Mouse (Mus musculus): Measurements from ENCODE around the gene Cd164l2. TPM values are rescaled to one million over a fixed set of nuclear protein-coding genes. Genes with fewer than 3 reads are reported as not detected.
A peak's percentile ranks its signal among the peaks of the same experiment; 100 is the strongest.

Cd164l2 gene
- polyA plus RNA-seq, 1 experiment = 0.23 TPM

GRCm38 (mm10) chr4:133244289-133244688 is 32.4 kb downstream of the Cd164l2 start:
- no peaks in the 10 kb centered on the region for H3K36me3 ChIP-seq (ENCODE audit: control insufficient read depth, insufficient read depth)
- no peaks in the 10 kb centered on the region for H3K27me3 ChIP-seq (ENCODE audit: control insufficient read depth, insufficient read depth, insufficient read length)
- no peaks in the 10 kb centered on the region for H3K79me2 ChIP-seq (ENCODE audit: control insufficient read depth, insufficient read depth)
- no peaks in the 10 kb centered on the region for H3K79me3 ChIP-seq (ENCODE audit: low read depth)
- no peak overlapping the region for H3ac ChIP-seq (ENCODE audit: control insufficient read depth, insufficient read length, low read depth)
- no peak overlapping the region for H3K4me3 ChIP-seq (ENCODE audit: insufficient read depth, poor library complexity, severe bottlenecking)
- TF ChIP-seq MYOG (IDR thresholded peaks at IDR 0.05; ENCODE audit: control insufficient read depth, extremely low read depth, insufficient read length) (no peak), FOSL1 (IDR thresholded peaks at IDR 0.05; ENCODE audit: insufficient read depth, low read length, poor library complexity, severe bottlenecking) (no peak), CTCF (IDR thresholded peaks at IDR 0.05; ENCODE audit: control insufficient read depth, insufficient read depth, insufficient read length) (no peak), MYOD1 (IDR thresholded peaks at IDR 0.05; ENCODE audit: control insufficient read depth, insufficient read length, low read depth) (no peak), USF1 (IDR thresholded peaks at IDR 0.05; ENCODE audit: low read depth) (no peak), CEBPB (IDR thresholded peaks at IDR 0.05; ENCODE audit: low read depth) (no peak), MAX (IDR thresholded peaks at IDR 0.05) (no peak)

DNA sequence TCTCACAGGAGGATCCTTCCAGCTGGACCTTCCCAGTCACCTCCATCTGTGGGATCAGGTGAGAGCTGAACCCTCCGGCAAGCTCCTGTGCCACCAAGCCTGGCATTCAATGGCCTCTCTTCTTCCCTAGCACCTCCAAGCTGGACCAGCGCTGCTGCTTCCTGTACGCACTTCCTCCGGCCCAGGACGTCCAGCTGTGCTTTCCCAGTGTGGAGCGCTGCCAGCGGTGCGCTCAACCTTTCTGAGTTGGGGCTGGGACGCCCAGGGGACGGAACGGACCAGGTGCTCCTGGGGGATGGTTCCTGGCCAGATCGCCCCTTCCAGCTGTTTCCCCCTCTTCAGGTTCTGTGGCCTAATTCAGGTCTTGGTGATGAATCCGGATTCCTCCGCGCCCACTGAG is 35.1 kb downstream of the Cd164l2 start:
- H3K36me3 ChIP-seq (ENCODE audit: control insufficient read depth, insufficient read depth) = no peaks in the 10 kb centered on the region
- TF ChIP-seq USF1 (IDR thresholded peaks at IDR 0.05; ENCODE audit: low read depth) = no peak
- TF ChIP-seq MYOG (IDR thresholded peaks at IDR 0.05; ENCODE audit: control insufficient read depth, extremely low read depth, insufficient read length) = no peak
- TF ChIP-seq CEBPB (IDR thresholded peaks at IDR 0.05; ENCODE audit: low read depth) = no peak
- TF ChIP-seq CTCF (IDR thresholded peaks at IDR 0.05; ENCODE audit: control insufficient read depth, insufficient read depth, insufficient read length) = no peak
- no peak for TF ChIP-seq FOSL1 (IDR thresholded peaks at IDR 0.05; ENCODE audit: insufficient read depth, low read length, poor library complexity, severe bottlenecking)
- TF ChIP-seq MYOD1 (IDR thresholded peaks at IDR 0.05; ENCODE audit: control insufficient read depth, insufficient read length, low read depth) = no peak
- no peak for TF ChIP-seq MAX (IDR thresholded peaks at IDR 0.05)
- H3K79me3 ChIP-seq (ENCODE audit: low read depth) = no peaks in the 10 kb centered on the region
- H3ac ChIP-seq (ENCODE audit: control insufficient read depth, insufficient read length, low read depth) = no peak overlapping the region
- no peaks in the 10 kb centered on the region for H3K79me2 ChIP-seq (ENCODE audit: control insufficient read depth, insufficient read depth)
- H3K4me3 ChIP-seq (ENCODE audit: insufficient read depth, poor library complexity, severe bottlenecking) = no peak overlapping the region
- no peaks in the 10 kb centered on the region for H3K27me3 ChIP-seq (ENCODE audit: control insufficient read depth, insufficient read depth, insufficient read length)

- Histone ChIP-seq H3K4me3 (ENCODE audit: insufficient read depth, poor library complexity, severe bottlenecking) (no peak overlapping the region), H3ac (ENCODE audit: control insufficient read depth, insufficient read length, low read depth) (no peak overlapping the region), H3K36me3 (ENCODE audit: control insufficient read depth, insufficient read depth) (no peaks in the 10 kb centered on the region), H3K79me2 (ENCODE audit: control insufficient read depth, insufficient read depth) (no peaks in the 10 kb centered on the region), H3K79me3 (ENCODE audit: low read depth) (no peaks in the 10 kb centered on the region), H3K27me3 (ENCODE audit: control insufficient read depth, insufficient read depth, insufficient read length) (no peaks in the 10 kb centered on the region)
- TF ChIP-seq CTCF (IDR thresholded peaks at IDR 0.05; ENCODE audit: control insufficient read depth, insufficient read depth, insufficient read length) (no peak), USF1 (IDR thresholded peaks at IDR 0.05; ENCODE audit: low read depth) (no peak), MYOD1 (IDR thresholded peaks at IDR 0.05; ENCODE audit: control insufficient read depth, insufficient read length, low read depth) (no peak), FOSL1 (IDR thresholded peaks at IDR 0.05; ENCODE audit: insufficient read depth, low read length, poor library complexity, severe bottlenecking) (no peak), CEBPB (IDR thresholded peaks at IDR 0.05; ENCODE audit: low read depth) (no peak), MAX (IDR thresholded peaks at IDR 0.05) (no peak), MYOG (IDR thresholded peaks at IDR 0.05; ENCODE audit: control insufficient read depth, extremely low read depth, insufficient read length) (no peak)
Measured at GRCm38 (mm10) chr4:133247806-133248449, 36.0 kb downstream of the Cd164l2 start.

DNA sequence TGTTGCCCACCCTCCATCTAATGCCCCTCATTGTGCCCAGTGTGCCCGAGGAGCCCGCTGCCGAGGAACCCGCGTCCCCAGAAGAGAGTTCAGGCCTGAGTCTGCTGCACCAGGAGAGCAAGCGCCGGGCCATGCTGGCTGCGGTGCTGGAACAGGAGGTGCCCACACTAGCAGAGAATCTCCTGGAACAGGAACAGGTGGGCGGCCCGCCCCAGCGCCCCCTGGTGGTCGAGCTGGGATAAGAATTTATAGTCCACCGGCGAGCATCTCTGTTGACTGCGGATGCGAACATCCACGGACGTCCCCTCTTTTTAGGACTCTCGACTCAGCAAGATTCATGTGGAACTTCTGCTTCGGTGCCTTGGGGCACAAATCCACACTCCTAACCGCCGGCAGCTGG is 38.7 kb downstream of the Cd164l2 start:
- TF ChIP-seq CEBPB (IDR thresholded peaks at IDR 0.05; ENCODE audit: low read depth) (no peak), MAX (IDR thresholded peaks at IDR 0.05) (peak; percentile 34), FOSL1 (IDR thresholded peaks at IDR 0.05; ENCODE audit: insufficient read depth, low read length, poor library complexity, severe bottlenecking) (no peak), MYOG (IDR thresholded peaks at IDR 0.05; ENCODE audit: control insufficient read depth, extremely low read depth, insufficient read length) (no peak), MYOD1 (IDR thresholded peaks at IDR 0.05; ENCODE audit: control insufficient read depth, insufficient read length, low read depth) (peak; percentile 27), USF1 (IDR thresholded peaks at IDR 0.05; ENCODE audit: low read depth) (no peak), CTCF (IDR thresholded peaks at IDR 0.05; ENCODE audit: control insufficient read depth, insufficient read depth, insufficient read length) (peak; percentile 54)
- H3ac ChIP-seq (ENCODE audit: control insufficient read depth, insufficient read length, low read depth) = no peak overlapping the region
- no peaks in the 10 kb centered on the region for H3K27me3 ChIP-seq (ENCODE audit: control insufficient read depth, insufficient read depth, insufficient read length)

DNA sequence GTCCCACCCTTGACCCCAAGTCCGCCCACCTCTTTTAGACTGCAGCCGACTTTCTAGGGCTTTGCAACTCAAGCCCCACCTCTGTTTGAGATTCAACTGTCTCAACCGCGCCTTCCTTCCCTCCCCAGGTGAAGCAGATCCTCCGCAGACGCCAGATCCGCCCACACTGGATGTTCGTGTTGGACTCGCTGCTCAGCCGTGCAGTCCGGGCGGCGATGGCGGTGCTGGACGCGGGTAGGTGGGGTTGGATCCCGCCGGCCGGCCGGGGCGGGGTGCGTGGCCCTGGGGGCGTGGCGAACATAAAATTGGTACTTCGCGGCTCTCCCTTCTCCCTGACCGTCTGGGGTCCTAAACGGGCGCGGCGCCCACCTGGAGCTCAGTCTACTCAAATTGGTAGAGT is 39.3 kb downstream of the Cd164l2 start:
- no peak overlapping the region for H3ac ChIP-seq (ENCODE audit: control insufficient read depth, insufficient read length, low read depth)
- no peaks in the 10 kb centered on the region for H3K79me2 ChIP-seq (ENCODE audit: control insufficient read depth, insufficient read depth)
- no peaks in the 10 kb centered on the region for H3K79me3 ChIP-seq (ENCODE audit: low read depth)
- peaks cover under 1% of the 10 kb centered on the region for H3K27me3 ChIP-seq (ENCODE audit: control insufficient read depth, insufficient read depth, insufficient read length)
- H3K4me3 ChIP-seq (ENCODE audit: insufficient read depth, poor library complexity, severe bottlenecking) = no peak overlapping the region
- TF ChIP-seq CEBPB (IDR thresholded peaks at IDR 0.05; ENCODE audit: low read depth) (no peak), MYOG (IDR thresholded peaks at IDR 0.05; ENCODE audit: control insufficient read depth, extremely low read depth, insufficient read length) (no peak), MAX (IDR thresholded peaks at IDR 0.05) (no peak), CTCF (IDR thresholded peaks at IDR 0.05; ENCODE audit: control insufficient read depth, insufficient read depth, insufficient read length) (no peak), FOSL1 (IDR thresholded peaks at IDR 0.05; ENCODE audit: insufficient read depth, low read length, poor library complexity, severe bottlenecking) (no peak), USF1 (IDR thresholded peaks at IDR 0.05; ENCODE audit: low read depth) (no peak), MYOD1 (IDR thresholded peaks at IDR 0.05; ENCODE audit: control insufficient read depth, insufficient read length, low read depth) (no peak)
- H3K36me3 ChIP-seq (ENCODE audit: control insufficient read depth, insufficient read depth) = no peaks in the 10 kb centered on the region

More for the DNA sequence above, 38.7 kb downstream of the Cd164l2 start:
- H3K36me3 ChIP-seq (ENCODE audit: control insufficient read depth, insufficient read depth) = no peaks in the 10 kb centered on the region
- H3K79me3 ChIP-seq (ENCODE audit: low read depth) = no peaks in the 10 kb centered on the region
- no peaks in the 10 kb centered on the region for H3K79me2 ChIP-seq (ENCODE audit: control insufficient read depth, insufficient read depth)
- H3K4me3 ChIP-seq (ENCODE audit: insufficient read depth, poor library complexity, severe bottlenecking) = no peak overlapping the region
